Mouse (Mus musculus): ENCODE results near the gene Pdrg1. TPM values are rescaled to one million over a fixed set of nuclear protein-coding genes. Genes with fewer than 3 reads are reported as not detected.

Gene Pdrg1
- total RNA-seq (2021) = 100 to 1,000 TPM; 136 to 152 TPM
- long read RNA-seq, experiment 1, transcript Pdrg1-201 (5 exons, 1,273 nt) = major isoform, 119 of 135 reads
- long read RNA-seq, experiment 1, partial matches to known transcripts = 12 of 135 reads
- long read RNA-seq, experiment 1, other reads (novel, unspliced or antisense) = 3 of 135 reads
- long read RNA-seq, experiment 2, transcript Pdrg1-201 (5 exons, 1,273 nt) = major isoform, 61 of 69 reads
- long read RNA-seq, experiment 2, partial matches to known transcripts = 6 of 69 reads
- long read RNA-seq, experiment 2, other reads (novel, unspliced or antisense) = 2 of 69 reads

- peak; percentile 95 to 98 for DNase-seq
Observed at GRCm38 (mm10) chr2:153014758-153015593, at the start of gene Pdrg1. Gene Pdrg1, minus strand, starts transcription at chr2:153015427.

DNA sequence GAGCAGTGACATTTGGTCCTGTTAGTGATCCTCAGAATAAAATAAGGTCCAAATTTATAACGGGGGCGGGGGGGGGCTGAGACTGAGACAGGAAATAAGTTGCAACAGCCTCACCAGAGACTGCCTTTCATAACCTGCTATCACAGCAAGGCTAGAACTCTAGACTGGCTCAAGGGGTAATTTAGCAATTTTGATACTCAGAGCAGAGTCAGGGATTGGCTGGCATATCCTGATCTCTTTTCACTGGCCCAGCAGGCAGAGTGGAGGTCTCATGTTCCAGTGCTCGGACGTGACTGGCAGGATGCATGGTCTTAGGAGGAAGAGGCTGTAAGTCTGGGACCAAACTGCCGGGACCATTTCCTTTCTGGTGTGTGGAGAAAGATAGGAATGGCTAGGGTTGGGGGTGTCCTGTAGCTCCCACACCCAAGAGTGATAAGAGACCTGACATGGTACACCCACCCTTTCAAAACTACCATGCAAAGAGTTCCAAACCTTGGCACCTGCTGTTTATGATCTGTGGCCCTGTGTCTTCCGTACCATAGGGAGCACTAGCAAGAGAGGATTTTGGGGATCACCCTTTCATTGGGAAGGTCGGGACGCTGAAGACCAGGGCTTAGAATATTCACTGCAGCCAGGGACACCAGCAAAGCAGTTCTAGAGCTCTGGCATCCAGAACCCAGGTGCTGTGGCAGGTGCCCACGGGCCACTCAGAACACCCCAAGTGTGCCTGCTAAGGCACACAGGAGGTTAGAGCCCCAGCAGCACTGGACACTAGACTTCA, 49.2 kb upstream of the Pdrg1 start:
- peak in 1 of 2 experiments; percentile 31 for DNase-seq

GRCm38 (mm10) chr2:153063394-153063793, 48.2 kb upstream of the Pdrg1 start:
- DNase-seq = no peak

- peak in 1 of 2 experiments; percentile 33 for DNase-seq
Observed at GRCm38 (mm10) chr2:153060216-153060615, 45.0 kb upstream of the Pdrg1 start.

DNA sequence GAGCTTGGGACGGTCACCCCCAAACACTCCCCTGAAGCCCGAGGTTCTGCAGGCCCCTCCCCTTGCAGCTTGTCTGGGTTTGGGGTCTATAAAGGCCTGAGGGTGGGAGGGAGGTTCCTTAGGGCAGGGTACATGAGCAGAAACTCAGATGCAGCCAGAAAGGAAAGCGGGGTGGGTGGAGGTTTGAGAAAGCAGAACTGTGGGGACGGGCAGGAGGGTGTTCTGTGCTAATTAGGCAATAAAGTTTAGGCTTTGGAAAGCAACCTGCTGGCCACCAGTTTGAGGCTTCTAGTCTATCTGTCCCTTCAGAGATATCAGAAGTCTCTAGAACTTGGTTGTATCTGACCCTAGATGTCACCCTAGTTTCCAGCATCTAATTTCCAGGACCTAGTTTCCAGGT, 43.1 kb upstream of the Pdrg1 start:
- no peak for DNase-seq

DNA sequence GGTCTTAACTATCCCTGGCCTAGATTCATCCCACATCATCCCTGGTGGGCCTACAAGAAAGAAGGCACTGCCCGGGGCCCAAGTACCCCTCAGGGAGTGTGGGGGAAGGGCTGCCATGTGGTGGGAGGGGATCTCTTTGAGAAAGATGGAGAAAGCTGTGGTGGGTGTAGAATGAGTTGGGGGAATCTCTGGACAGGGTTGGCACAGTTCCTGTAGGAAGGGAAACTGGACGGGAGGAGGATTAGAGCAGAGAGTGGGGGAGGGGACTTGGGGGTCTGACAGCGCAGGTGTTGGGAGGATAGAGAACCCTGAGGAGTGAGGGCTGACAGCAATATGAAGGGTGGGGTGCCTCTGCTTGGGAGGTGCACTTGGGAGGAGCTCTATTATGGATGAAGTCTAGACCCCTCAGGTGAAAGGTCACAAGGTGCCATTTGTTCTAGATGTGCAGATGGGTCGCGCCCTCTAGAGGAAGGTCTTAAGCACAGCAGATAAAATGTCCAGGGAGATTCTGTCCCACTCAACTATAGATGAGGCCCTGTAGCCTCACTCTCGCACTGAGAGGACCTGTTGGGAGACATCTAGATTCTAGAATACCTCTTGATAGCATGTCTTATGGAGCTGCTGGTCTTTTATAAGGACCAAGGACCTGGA, 40.2 kb upstream of the Pdrg1 start:
- DNase-seq = no peak

DNA sequence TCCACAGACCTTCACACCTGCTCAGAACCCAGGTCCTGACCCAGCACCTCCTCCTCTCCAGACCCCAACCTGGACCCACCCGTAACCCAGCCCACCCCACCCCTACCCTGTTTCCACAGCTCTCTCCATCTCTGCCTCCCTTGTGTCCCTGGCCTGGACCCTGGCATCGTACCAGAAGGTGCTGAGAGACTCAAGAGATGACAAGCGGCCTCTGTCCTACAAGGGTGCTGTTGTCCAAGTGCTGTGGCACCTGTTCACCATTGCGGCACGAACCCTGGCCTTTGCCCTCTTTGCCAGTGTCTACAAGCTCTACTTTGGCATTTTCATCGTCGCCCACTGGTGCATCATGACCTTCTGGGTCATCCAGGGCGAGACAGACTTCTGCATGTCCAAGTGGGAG, 38.7 kb upstream of the Pdrg1 start:
- DNase-seq = no peak

- peak in 1 of 2 experiments; percentile 17 for DNase-seq
Observed at GRCm38 (mm10) chr2:153052700-153053351, 37.6 kb upstream of the Pdrg1 start.

DNA sequence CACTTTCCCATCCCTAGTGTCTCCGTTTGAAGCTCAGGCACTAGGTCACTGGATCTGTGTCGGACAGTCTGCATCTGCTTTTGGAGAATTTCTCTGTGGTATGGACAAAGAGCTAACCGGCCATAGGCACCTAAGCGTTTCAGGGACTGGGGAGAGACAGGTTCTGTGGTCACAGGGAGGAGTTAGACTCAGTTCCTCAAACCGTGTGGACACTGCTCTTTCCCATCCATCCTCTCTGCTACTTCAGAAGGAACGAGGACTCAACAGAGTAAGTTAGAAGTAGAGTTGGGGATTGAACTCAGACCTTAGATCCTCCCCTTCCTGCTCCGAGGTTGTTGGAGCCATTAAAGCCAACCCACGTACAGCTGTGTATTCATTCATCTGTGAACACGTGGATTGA, 36.3 kb upstream of the Pdrg1 start:
- DNase-seq = no peak

- DNase-seq = no peak
Observed at GRCm38 (mm10) chr2:153051095-153051494, 35.9 kb upstream of the Pdrg1 start.

GRCm38 (mm10) chr2:153049997-153050358, 34.8 kb upstream of the Pdrg1 start:
- no peak for DNase-seq

DNA sequence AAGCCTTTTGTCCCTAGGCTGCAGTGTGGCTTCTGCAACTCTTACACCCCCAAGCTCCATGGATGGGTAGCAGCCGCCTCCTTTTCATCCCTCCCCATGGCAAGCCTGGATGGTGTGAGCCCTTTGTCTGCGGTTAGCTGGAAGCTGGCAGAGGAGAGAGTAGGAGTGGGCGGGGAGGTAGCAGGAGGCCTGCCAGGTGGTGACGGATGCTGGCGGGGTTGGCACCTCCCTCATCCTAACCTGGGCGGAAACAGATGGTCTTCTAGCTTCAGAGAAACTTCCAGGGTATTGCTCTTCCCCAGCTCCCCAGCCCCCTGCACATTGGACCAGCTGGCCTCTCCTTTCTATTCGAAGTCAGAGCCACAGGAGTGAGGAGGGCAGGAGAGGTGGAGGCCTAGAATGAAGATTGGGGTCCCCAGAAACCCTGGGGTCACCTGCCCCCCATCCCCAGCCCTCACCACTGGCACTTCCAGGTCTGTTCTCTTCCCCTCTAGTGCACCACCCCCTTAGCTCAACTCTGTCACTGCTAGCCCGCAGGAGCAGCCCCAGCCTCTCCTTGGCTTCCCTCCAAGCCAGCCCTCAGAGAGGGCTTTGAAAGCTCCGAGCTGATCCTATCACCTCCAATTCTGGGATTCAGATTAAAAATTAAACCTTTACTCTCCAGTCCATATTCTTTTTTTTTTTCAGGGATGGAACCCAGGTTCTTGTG, 34.2 kb upstream of the Pdrg1 start:
- DNase-seq = no peak

- peak; percentile 63 to 83 for DNase-seq
Observed at GRCm38 (mm10) chr2:153047828-153048465, 32.7 kb upstream of the Pdrg1 start.

- DNase-seq = no peak
Observed at GRCm38 (mm10) chr2:153045884-153046299, 30.7 kb upstream of the Pdrg1 start.

DNA sequence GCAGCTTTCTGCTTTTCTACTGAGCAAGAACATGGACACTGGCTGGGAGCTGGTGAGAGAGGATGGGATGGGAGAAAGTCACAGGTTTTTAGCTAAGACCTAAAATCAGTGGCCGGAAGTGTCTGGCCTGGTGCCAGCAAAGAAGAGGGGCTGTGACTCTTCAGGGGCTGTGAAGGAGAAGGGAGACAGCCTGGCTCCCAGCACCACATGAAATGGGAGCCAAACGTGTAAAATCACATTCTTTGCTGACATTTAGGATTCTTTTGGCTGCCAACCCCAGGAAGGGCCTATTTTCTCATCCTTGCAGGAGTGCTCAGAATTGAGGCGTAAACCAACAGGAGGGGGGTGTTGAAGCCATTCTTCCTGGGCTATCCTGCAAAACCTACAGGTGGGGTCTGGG, 28.7 kb upstream of the Pdrg1 start:
- DNase-seq = no peak

GRCm38 (mm10) chr2:153036690-153037089, 21.5 kb upstream of the Pdrg1 start:
- DNase-seq = no peak

DNA sequence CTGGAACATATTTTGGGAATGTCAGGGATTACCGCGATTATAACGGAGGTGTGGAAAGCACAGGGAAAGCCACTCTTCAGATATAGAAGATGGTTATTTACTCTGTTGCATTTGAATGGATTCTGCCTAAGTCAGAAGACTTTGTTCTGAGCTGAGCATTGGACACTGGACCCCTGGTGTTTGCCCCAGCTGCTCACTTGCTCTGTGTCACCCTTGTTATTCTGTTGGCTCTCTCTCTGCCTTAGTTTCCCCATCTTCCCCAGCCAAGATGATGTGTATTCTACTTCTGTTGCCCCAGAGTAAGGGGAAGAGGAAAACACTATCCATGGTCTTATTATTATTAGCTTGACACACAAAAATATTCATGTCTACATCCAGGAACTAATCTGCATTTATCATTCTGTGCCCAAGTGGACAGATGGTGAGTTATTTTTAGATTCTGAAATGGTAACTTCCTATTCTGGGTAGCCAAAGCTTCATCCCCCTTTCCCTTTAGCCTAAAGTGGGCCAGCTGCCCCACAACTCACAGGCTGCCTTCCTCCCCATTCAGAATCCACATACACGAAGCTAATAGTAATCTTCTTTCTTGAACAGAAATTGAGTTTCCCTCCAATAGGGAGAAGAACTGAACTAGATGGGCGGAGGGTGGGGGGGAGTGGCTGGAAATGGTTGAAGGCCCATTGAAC, 18.5 kb upstream of the Pdrg1 start:
- no peak for DNase-seq

DNA sequence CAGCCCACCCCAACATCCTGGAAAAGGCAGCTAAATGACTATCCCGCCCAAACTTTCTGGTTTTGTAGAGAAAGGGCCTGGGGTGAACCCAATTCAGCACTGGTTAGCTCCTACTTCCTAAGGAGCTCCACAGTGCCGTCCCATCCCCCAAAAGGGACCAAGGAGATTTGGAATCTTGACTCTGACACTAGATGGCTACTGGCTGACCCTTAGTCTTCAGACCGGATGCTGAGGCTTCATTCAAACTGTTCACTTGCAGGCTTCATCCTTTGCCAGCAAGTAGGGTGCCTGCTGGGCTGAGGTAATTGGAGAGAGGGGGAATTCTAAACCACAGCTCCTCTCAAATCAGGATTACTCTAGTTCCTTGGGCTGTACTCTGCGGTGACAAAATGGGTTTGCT, 17.7 kb upstream of the Pdrg1 start:
- no peak for DNase-seq

DNA sequence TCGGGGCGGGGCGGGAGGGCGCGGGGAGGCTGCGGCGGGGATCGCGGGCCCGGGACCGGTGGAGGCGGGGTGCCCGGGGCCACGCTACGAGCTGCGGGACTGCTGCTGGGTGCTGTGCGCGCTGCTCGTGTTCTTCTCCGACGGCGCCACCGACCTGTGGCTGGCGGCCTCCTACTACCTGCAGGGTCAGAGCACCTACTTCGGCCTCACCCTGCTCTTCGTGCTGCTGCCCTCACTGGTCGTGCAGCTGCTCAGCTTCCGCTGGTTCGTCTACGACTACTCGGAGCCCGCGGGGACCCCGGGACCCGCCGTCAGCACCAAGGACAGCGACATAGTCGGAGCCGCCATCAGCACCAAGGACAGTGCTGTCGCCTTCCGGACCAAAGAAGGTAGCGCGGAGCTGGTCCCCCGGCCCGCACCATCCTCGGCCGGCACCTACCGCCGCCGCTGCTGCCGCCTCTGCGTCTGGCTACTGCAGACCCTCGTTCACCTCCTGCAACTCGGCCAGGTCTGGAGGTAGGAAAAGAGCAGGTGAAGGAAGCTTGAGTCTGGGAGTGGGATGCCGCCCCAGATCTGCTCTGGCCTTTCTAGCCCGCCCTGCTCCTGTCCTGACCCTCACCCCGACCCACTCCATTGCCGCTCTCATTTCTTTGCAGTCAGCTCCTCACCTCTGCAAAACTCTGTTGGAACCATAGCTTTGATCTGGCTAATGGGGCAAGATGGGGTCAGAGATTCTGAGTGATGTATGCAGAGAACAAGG, 17.0 kb upstream of the Pdrg1 start:
- DNase-seq = peak; percentile 36 to 86

Measured in heart, adult 18-20 months (tissue).